Mouse (Mus musculus) embryonic fibroblast, embryonic 13.5 days (primary cell): Measurements from ENCODE around the gene Cipc.

Experiments used
- CTCF ChIP-seq: IDR thresholded peaks from 2 replicates; pipeline ENCODE4 v1.5.1; 2011; ENCODE audit warnings: mild to moderate bottlenecking, control low read depth, low read length, moderate library complexity, borderline replicate concordance; ENCODE audit not compliant: insufficient read depth
- POLR2A ChIP-seq: IDR thresholded peaks from 2 replicates; pipeline ENCODE4 v1.6.1; 2011; ENCODE audit warnings: low read depth, mild to moderate bottlenecking, control low read depth, low read length, moderate library complexity

DNA sequence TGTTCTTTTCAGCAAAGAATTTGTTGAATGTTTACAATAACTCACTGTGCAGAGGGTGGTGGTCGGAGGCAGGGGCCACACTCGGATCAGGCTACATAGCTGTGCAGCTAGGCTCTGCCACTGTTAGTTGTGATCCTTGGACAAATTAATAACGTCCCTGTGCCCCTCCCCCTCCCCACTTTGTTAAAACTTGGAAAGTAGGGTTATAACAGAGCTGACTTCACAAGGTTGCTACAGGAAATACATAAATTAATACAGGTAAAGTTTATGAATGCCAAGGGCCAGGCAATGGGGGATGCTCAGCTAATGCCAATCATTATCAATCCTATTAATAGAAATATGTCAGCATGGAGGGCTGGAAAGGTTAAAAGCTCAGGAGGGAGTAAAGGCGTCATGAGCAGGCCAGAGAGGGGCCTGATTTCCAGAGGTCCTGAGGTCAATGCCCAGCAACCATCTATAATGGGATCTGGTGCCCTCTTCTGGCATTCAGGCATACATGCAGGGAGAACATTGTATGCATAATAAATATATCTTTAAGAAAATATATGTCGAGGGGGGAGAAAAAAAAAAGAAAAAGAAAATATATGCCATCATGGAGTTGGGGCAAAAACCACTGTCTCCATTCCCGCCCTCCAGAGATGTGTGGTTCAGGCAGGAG lies 29.8 kb downstream of the Cipc start:
- no peak for TF ChIP-seq POLR2A
- TF ChIP-seq CTCF = no peak
